Mouse (Mus musculus) cortical plate, adult 2 months (tissue): Measurements from ENCODE around the gene Pdha2. TPM values are rescaled to one million over a fixed set of nuclear protein-coding genes. Genes with fewer than 3 reads are reported as not detected.

Experiments
- H3K27ac ChIP-seq: fragments of 200-500 bp; 2 replicates; pipeline ENCODE4 v1.5.1; 2012; ENCODE audit warnings: low read length, control low read depth, inconsistent platforms; ENCODE audit not compliant: insufficient read depth
- H3K4me1 ChIP-seq: fragments of 200-500 bp; 2 replicates; pipeline ENCODE4 v1.6.1; 2011; ENCODE audit warnings: low read length; ENCODE audit not compliant: control insufficient read depth, insufficient read depth
- H3K4me3 ChIP-seq: fragments of 200-500 bp; 2 replicates; pipeline ENCODE4 v1.5.1; 2011; ENCODE audit warnings: mild to moderate bottlenecking, low read length, control low read depth; ENCODE audit not compliant: insufficient read depth
- CTCF ChIP-seq: fragments of 200-500 bp; IDR thresholded peaks from 2 replicates; pipeline ENCODE4 v1.5.1; 2011; ENCODE audit warnings: mild to moderate bottlenecking, control low read depth, low read length; ENCODE audit not compliant: insufficient read depth; ENCODE audit errors: extremely low read depth
- POLR2A ChIP-seq: fragments of 200-500 bp; IDR thresholded peaks from 2 replicates; pipeline ENCODE4 v1.6.1; 2011; ENCODE audit warnings: mild to moderate bottlenecking, low read length, control low read depth; ENCODE audit not compliant: insufficient read depth; ENCODE audit errors: extremely low read depth
- polyA plus RNA-seq: library from polyadenylated mRNA; depleted of rRNA; stranded (reverse); fragments of >200 nt; gene quantifications from 2 replicates; pipeline ENCODE4 v1.2.3, GENCODE M21; 2012; rRNA removed

Gene Pdha2
- not detected in 2 replicates for polyA plus RNA-seq

GRCm38 (mm10) chr3:141212255-141212654 is at the start of gene Pdha2:
Gene Pdha2, minus strand, starts transcription at chr3:141212355.
- Histone ChIP-seq H3K4me3 (no peak within 1 kb of the TSS), H3K27ac (no peak within 1 kb of the TSS), H3K4me1 (no peaks in the 10 kb centered on the region)
- TF ChIP-seq POLR2A (no peak), CTCF (no peak)

- TF ChIP-seq CTCF: no peak
- TF ChIP-seq POLR2A: no peak
- Histone ChIP-seq H3K27ac (no peak overlapping the region), H3K4me3 (no peak overlapping the region), H3K4me1 (no peaks in the 10 kb centered on the region)
Observed at GRCm38 (mm10) chr3:141260518-141260917, 48.4 kb upstream of the Pdha2 start.

GRCm38 (mm10) chr3:141251440-141251839 is 39.3 kb upstream of the Pdha2 start:
- H3K4me3 ChIP-seq: no peak overlapping the region
- TF ChIP-seq CTCF (no peak), POLR2A (no peak)
- no peaks in the 10 kb centered on the region for H3K4me1 ChIP-seq
- H3K27ac ChIP-seq: no peak overlapping the region

- H3K4me1 ChIP-seq: no peaks in the 10 kb centered on the region; the same call in 1 of the 2 replicates
- TF ChIP-seq POLR2A: no peak
- no peak overlapping the region for H3K27ac ChIP-seq
- no peak overlapping the region for H3K4me3 ChIP-seq
Observed at GRCm38 (mm10) chr3:141244725-141245298, 32.7 kb upstream of the Pdha2 start.

- Histone ChIP-seq H3K4me1 (no peaks in the 10 kb centered on the region), H3K27ac (no peak overlapping the region), H3K4me3 (no peak overlapping the region)
- TF ChIP-seq CTCF (no peak), POLR2A (no peak)
Observed at GRCm38 (mm10) chr3:141238071-141238470, 25.9 kb upstream of the Pdha2 start.

GRCm38 (mm10) chr3:141229148-141229547 is 17.0 kb upstream of the Pdha2 start:
- TF ChIP-seq POLR2A (no peak), CTCF (no peak)
- Histone ChIP-seq H3K27ac (no peak overlapping the region), H3K4me3 (no peak overlapping the region), H3K4me1 (no peaks in the 10 kb centered on the region)

GRCm38 (mm10) chr3:141222339-141222738 is 10.2 kb upstream of the Pdha2 start:
- Histone ChIP-seq H3K4me3 (no peak overlapping the region), H3K4me1 (no peaks in the 10 kb centered on the region), H3K27ac (no peak overlapping the region)
- TF ChIP-seq CTCF (no peak), POLR2A (no peak)

- Histone ChIP-seq H3K4me1 (no peaks in the 10 kb centered on the region), H3K27ac (no peak overlapping the region), H3K4me3 (no peak overlapping the region)
- no peak for TF ChIP-seq CTCF
- no peak for TF ChIP-seq POLR2A
Observed at GRCm38 (mm10) chr3:141218561-141218960, 6.4 kb upstream of the Pdha2 start.

GRCm38 (mm10) chr3:141216999-141217398 is 4.8 kb upstream of the Pdha2 start:
- Histone ChIP-seq H3K4me1 (no peaks in the 10 kb centered on the region), H3K4me3 (no peak overlapping the region), H3K27ac (no peak overlapping the region)
- TF ChIP-seq CTCF (no peak), POLR2A (no peak)

GRCm38 (mm10) chr3:141216237-141216636 is 4.1 kb upstream of the Pdha2 start:
- H3K27ac ChIP-seq: no peak overlapping the region
- TF ChIP-seq CTCF (no peak), POLR2A (no peak)
- no peaks in the 10 kb centered on the region for H3K4me1 ChIP-seq
- H3K4me3 ChIP-seq: no peak overlapping the region

GRCm38 (mm10) chr3:141214789-141215188 is 2.6 kb upstream of the Pdha2 start:
- Histone ChIP-seq H3K27ac (no peak overlapping the region), H3K4me1 (no peaks in the 10 kb centered on the region), H3K4me3 (no peak overlapping the region)
- TF ChIP-seq POLR2A (no peak), CTCF (no peak)
